Mouse (Mus musculus): ENCODE results near the gene Lpp. TPM values are rescaled to one million over a fixed set of nuclear protein-coding genes. Genes with fewer than 3 reads are reported as not detected.
A peak's percentile ranks its signal among the peaks of the same experiment; 100 is the strongest.

Gene Lpp
- polyA plus RNA-seq, 1 experiment from 2014 or later: 14.4 TPM

DNA sequence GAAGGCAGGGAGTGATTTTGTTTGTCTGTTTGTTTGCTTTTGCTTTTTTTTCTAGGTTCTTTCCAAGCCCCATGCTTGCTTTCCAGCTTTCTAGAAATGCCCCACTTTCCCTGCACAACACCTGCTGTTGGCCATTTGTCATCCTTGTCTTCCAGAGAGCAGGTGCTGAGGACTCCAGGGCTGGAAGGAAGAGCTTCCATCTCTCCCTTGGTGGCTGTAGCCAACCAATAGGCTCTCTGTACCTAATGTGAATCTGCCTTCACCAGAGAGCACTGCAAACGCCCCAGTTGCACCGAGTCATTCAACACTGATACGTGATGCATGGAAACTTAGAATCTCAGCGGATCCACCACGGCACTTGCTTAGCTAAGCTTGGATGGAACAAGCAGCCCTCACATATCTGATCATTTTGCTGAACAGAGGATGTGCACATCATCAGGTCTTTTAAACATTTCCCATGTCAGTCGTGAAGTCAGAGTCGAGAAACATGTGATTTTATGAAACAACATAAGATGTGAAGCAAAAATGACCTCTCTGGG is 242.1 kb downstream of the Lpp start:
- no peak for ATAC-seq (ENCODE audit: low FRiP score)
- Histone ChIP-seq H3K9me3 (ENCODE audit: control insufficient read depth, low read length) (no peaks in the 10 kb centered on the region), H3K9ac (ENCODE audit: low read length) (no peak overlapping the region), H3K4me2 (no peak overlapping the region), H3K36me3 (ENCODE audit: control insufficient read depth, insufficient read depth, low read length) (no peaks in the 10 kb centered on the region), H3K27ac (ENCODE audit: low read depth, low read length) (no peak overlapping the region), H3K4me1 (ENCODE audit: control insufficient read depth, insufficient read depth, low read length) (no peaks in the 10 kb centered on the region), H3K27me3 (ENCODE audit: control insufficient read depth, insufficient read depth, low read length) (peaks cover 23% of the 10 kb centered on the region), H3K4me3 (ENCODE audit: low read depth, low read length) (no peak overlapping the region)
- peak; percentile 14 for DNase-seq (ENCODE audit: low spot score, missing footprints)
- WGBS: 94% methylated on average over 7 of the region's 7 CpGs

DNA sequence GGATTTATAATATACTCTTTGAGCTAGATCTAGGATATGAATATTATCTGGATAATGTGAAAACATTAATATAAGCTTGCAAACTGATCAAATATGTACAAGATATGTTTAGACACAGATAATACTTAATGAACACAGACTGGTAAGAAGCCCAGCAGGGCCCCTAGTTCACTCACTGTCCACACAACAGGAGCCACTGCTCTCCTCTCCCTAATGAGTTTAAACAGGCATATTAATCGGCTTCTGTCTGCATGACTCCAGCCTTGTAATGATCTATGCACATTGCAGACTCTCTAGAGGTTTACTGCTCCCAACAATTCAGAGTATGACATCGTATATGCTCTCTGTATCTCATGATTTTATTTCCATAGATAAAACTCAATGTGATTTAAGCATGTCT is 243.6 kb downstream of the Lpp start:
- no peak for ATAC-seq (ENCODE audit: low FRiP score)

GRCm38 (mm10) chr16:24641003-24641797 is 247.9 kb downstream of the Lpp start:
- DNase-seq (ENCODE audit: low spot score, missing footprints) (peak; percentile 49), ATAC-seq (ENCODE audit: low FRiP score) (no peak)
- WGBS: 87% methylated on average over 9 of the region's 9 CpGs
- H3K27ac ChIP-seq (ENCODE audit: low read depth, low read length): no peak overlapping the region
- peaks cover 6% of the 10 kb centered on the region; the same call in 1 of the 2 replicates for H3K4me1 ChIP-seq (ENCODE audit: control insufficient read depth, insufficient read depth, low read length)
- H3K4me3 ChIP-seq (ENCODE audit: low read depth, low read length): no peak overlapping the region
- H3K9ac ChIP-seq (ENCODE audit: low read length): no peak overlapping the region
- peaks cover 54% of the 10 kb centered on the region for H3K27me3 ChIP-seq (ENCODE audit: control insufficient read depth, insufficient read depth, low read length)
- no peak overlapping the region for H3K4me2 ChIP-seq
- H3K36me3 ChIP-seq (ENCODE audit: control insufficient read depth, insufficient read depth, low read length): no peaks in the 10 kb centered on the region
- H3K9me3 ChIP-seq (ENCODE audit: control insufficient read depth, low read length): no peaks in the 10 kb centered on the region

More for the DNA sequence above, 243.6 kb downstream of the Lpp start:
- no peak overlapping the region for H3K4me3 ChIP-seq (ENCODE audit: low read depth, low read length)
- no peak overlapping the region for H3K4me2 ChIP-seq
- H3K27me3 ChIP-seq (ENCODE audit: control insufficient read depth, insufficient read depth, low read length): peaks cover 31% of the 10 kb centered on the region
- peak; percentile 62 for DNase-seq (ENCODE audit: low spot score, missing footprints)
- no peak overlapping the region for H3K27ac ChIP-seq (ENCODE audit: low read depth, low read length)
- 77% methylated on average over 2 of the region's 2 CpGs for WGBS
- no peaks in the 10 kb centered on the region for H3K9me3 ChIP-seq (ENCODE audit: control insufficient read depth, low read length)
- H3K4me1 ChIP-seq (ENCODE audit: control insufficient read depth, insufficient read depth, low read length): no peaks in the 10 kb centered on the region
- H3K9ac ChIP-seq (ENCODE audit: low read length): no peak overlapping the region
- no peaks in the 10 kb centered on the region for H3K36me3 ChIP-seq (ENCODE audit: control insufficient read depth, insufficient read depth, low read length)

GRCm38 (mm10) chr16:24643024-24643635 is 249.8 kb downstream of the Lpp start:
- Histone ChIP-seq H3K4me2 (no peak overlapping the region), H3K36me3 (ENCODE audit: control insufficient read depth, insufficient read depth, low read length) (no peaks in the 10 kb centered on the region), H3K4me1 (ENCODE audit: control insufficient read depth, insufficient read depth, low read length) (peaks cover 6% of the 10 kb centered on the region; the same call in 1 of the 2 replicates), H3K9me3 (ENCODE audit: control insufficient read depth, low read length) (no peaks in the 10 kb centered on the region), H3K4me3 (ENCODE audit: low read depth, low read length) (no peak overlapping the region), H3K27ac (ENCODE audit: low read depth, low read length) (no peak overlapping the region), H3K9ac (ENCODE audit: low read length) (no peak overlapping the region), H3K27me3 (ENCODE audit: control insufficient read depth, insufficient read depth, low read length) (peaks cover 57% of the 10 kb centered on the region)
- WGBS: 38% methylated on average over 4 of the region's 4 CpGs
- ATAC-seq (ENCODE audit: low FRiP score) (0 out of 2 replicates have a peak, but pooled peaks have one; percentile 19), DNase-seq (ENCODE audit: low spot score, missing footprints) (peak; percentile 84)

GRCm38 (mm10) chr16:24644154-24644553 is 250.8 kb downstream of the Lpp start:
- no peaks in the 10 kb centered on the region for H3K36me3 ChIP-seq (ENCODE audit: control insufficient read depth, insufficient read depth, low read length)
- H3K27ac ChIP-seq (ENCODE audit: low read depth, low read length): no peak overlapping the region
- peak; percentile 59 for DNase-seq (ENCODE audit: low spot score, missing footprints)
- ATAC-seq (ENCODE audit: low FRiP score): no peak
- H3K9me3 ChIP-seq (ENCODE audit: control insufficient read depth, low read length): no peaks in the 10 kb centered on the region
- peaks cover 6% of the 10 kb centered on the region; the same call in 1 of the 2 replicates for H3K4me1 ChIP-seq (ENCODE audit: control insufficient read depth, insufficient read depth, low read length)
- no peak overlapping the region for H3K9ac ChIP-seq (ENCODE audit: low read length)
- H3K4me2 ChIP-seq: no peak overlapping the region
- peaks cover 51% of the 10 kb centered on the region for H3K27me3 ChIP-seq (ENCODE audit: control insufficient read depth, insufficient read depth, low read length)
- 85% methylated on average over 8 of the region's 8 CpGs for WGBS
- no peak overlapping the region for H3K4me3 ChIP-seq (ENCODE audit: low read depth, low read length)

DNA sequence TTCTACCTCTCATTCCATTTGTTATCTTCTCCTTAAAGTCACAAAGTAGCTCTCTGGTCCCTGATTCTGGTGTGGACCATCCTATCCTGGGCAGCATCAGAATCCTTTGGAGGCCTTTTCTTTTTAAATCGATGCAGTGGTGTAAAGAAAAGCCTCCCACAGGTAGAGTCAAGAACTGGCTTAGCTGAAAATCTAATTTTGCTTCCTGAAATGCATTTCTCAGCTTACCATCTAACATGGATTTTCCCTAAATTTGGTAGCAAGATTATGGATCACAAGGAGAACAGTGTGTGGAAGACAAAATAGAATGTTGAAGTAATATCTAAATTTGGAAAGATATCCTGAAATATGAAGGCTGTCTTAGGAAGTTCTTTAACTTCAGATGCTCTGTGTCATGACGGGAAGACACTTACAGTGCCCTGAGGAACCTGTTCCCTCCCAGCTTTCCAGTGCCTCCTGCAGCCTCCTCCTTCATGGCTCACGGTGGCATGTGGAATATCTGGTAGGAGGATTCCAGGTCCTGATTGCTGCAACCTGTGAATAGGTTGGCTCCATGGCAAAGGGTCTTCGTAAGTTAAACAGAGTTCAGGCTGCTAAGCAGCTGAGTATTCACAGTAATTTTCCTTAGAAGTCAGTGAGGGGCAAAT is 251.6 kb downstream of the Lpp start:
- H3K4me2 ChIP-seq: no peak overlapping the region
- H3K27ac ChIP-seq (ENCODE audit: low read depth, low read length): no peak overlapping the region
- 90% methylated on average over 4 of the region's 4 CpGs for WGBS
- H3K4me3 ChIP-seq (ENCODE audit: low read depth, low read length): no peak overlapping the region
- no peak overlapping the region for H3K9ac ChIP-seq (ENCODE audit: low read length)
- ATAC-seq (ENCODE audit: low FRiP score) (no peak), DNase-seq (ENCODE audit: low spot score, missing footprints) (peak; percentile 75)
- H3K36me3 ChIP-seq (ENCODE audit: control insufficient read depth, insufficient read depth, low read length): no peaks in the 10 kb centered on the region
- no peaks in the 10 kb centered on the region for H3K9me3 ChIP-seq (ENCODE audit: control insufficient read depth, low read length)
- H3K27me3 ChIP-seq (ENCODE audit: control insufficient read depth, insufficient read depth, low read length): peaks cover 51% of the 10 kb centered on the region
- H3K4me1 ChIP-seq (ENCODE audit: control insufficient read depth, insufficient read depth, low read length): peaks cover 6% of the 10 kb centered on the region; the same call in 1 of the 2 replicates

DNA sequence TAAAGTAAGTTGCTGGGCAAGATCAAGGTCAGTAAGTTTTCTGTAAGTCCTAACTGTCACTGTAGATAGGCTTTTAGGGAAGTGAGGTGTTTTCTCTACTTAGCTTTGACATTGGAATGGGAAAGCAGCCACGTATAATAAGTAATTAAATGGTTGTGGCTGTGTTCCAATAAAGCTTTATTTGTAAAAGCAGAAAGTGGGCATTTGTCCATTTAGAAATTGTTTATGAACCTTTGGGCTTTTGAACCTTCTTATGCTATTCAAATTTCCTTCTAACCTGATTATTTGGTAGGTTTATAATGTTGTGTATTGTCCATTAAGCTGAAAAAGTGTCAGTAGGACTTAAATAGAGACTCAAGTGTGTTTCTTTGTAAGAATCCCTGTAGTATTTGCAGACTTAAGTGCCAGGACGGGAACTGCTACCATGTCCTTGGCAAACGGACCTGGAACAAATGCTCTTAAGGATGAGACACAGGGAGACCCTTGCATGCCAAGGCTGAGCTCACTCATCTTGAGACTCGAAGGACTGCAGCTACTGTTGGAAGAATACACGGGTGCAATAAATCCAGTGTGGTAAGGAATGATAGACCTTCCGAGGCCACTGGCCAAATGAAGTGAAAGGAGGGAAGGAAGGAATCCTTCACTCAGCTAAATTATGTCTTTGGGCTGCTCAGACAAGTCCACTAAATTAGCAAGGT is 252.7 kb downstream of the Lpp start:
- Histone ChIP-seq H3K9me3 (ENCODE audit: control insufficient read depth, low read length) (no peaks in the 10 kb centered on the region), H3K4me1 (ENCODE audit: control insufficient read depth, insufficient read depth, low read length) (peaks cover 6% of the 10 kb centered on the region; the same call in 1 of the 2 replicates), H3K27ac (ENCODE audit: low read depth, low read length) (no peak overlapping the region), H3K27me3 (ENCODE audit: control insufficient read depth, insufficient read depth, low read length) (peaks cover 41% of the 10 kb centered on the region), H3K9ac (ENCODE audit: low read length) (no peak overlapping the region), H3K4me2 (no peak overlapping the region), H3K36me3 (ENCODE audit: control insufficient read depth, insufficient read depth, low read length) (no peaks in the 10 kb centered on the region), H3K4me3 (ENCODE audit: low read depth, low read length) (no peak overlapping the region)
- 85% methylated on average over 6 of the region's 6 CpGs for WGBS
- DNase-seq (ENCODE audit: low spot score, missing footprints) (peak; percentile 69), ATAC-seq (ENCODE audit: low FRiP score) (no peak)

DNA sequence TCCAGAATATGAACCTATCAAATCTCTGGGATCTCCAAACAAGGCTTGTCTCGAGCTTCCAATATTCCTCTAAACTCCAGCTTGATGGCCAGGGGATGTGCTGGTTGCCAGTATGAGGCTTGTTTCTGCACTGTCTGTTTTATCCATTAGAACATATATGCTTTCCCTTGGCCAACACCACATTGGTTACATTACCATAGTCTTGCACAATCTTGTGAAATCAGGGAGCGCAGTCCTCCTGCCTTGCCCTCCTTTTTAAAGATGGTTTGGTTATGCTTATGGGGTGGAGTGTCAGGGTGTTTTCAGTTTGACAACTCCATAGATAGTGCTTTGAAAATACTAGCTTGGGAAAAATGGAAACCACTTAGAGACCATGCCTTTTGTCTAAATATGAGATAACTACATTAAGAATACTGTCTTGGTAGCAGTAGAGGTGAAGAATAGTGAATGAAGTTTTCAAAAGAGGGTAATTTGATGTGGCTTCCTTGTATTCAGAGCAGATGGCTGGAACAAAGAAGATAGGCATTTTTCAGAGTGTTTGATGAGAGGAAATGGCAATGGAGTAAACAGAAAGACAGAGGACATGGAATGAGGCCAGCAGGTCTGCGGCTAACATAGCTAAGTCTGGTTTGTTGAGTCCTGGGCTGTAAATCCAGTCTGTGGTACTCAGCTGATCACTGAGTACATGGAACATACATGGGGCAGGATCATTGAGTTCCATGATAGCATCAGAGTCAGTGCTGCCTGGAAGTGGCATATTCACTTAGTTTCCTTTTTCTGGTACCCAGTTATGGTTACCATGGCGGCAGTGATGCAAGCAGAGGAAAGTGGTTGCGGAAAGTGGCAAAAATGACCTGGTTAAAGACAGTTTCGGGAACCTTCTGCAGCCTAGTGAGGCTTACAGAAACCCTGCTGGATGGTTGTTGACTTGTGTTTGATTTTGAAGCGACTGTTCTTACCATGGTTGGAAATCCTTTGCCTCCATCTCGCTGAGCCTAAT is 258.6 kb downstream of the Lpp start:
- Histone ChIP-seq H3K9ac (ENCODE audit: low read length) (no peak overlapping the region), H3K27me3 (ENCODE audit: control insufficient read depth, insufficient read depth, low read length) (peaks cover 7% of the 10 kb centered on the region; the same call in 1 of the 2 replicates), H3K4me3 (ENCODE audit: low read depth, low read length) (no peak overlapping the region), H3K9me3 (ENCODE audit: control insufficient read depth, low read length) (no peaks in the 10 kb centered on the region), H3K4me1 (ENCODE audit: control insufficient read depth, insufficient read depth, low read length) (no peaks in the 10 kb centered on the region), H3K4me2 (no peak overlapping the region), H3K27ac (ENCODE audit: low read depth, low read length) (no peak overlapping the region), H3K36me3 (ENCODE audit: control insufficient read depth, insufficient read depth, low read length) (no peaks in the 10 kb centered on the region)
- WGBS: 81% methylated on average over 8 of the region's 8 CpGs
- DNase-seq (ENCODE audit: low spot score, missing footprints): peak; percentile 59
- ATAC-seq (ENCODE audit: low FRiP score): no peak

All from midbrain, embryonic 11.5 days (tissue).